ENCODE assay signal across 8 mouse cellular contexts in genomic region chr3:115596523-115596922, GRCm38 (mm10).
DNase-seq lines count a peak whose midpoint lies in the region; ATAC-seq lines count a peak whose summit lies in the region.

No protein-coding gene starts in this region.

- H3K9ac ChIP-seq in liver, embryonic 12.5 days, result no peak overlapping the region

- H3K4me1 ChIP-seq in liver, embryonic 12.5 days, result no peaks in the 10 kb centered on the region

- no peaks in the 10 kb centered on the region for H3K9me3 ChIP-seq in liver, embryonic 12.5 days (replicated peaks)

- H3K36me3 ChIP-seq in liver, embryonic 12.5 days, result no peaks in the 10 kb centered on the region

- H3K4me2 ChIP-seq in liver, embryonic 12.5 days, result no peak overlapping the region

- WGBS in liver, embryonic 12.5 days (ENCODE audit: insufficient replicate concordance), result 9% methylated on average over 6 of the region's 6 CpGs

- DNase-seq in A20 (ENCODE audit: low read depth, low spot score) (peak; percentile 77), R1 (ENCODE audit: low read depth, low spot score) (peak; percentile 88)
- peak; percentile 77 to 82 for DNase-seq in cerebellum, postnatal 14 days
- peak; percentile 76 for DNase-seq in kidney, adult 9 months
- peak; percentile 9 for DNase-seq in ovary, adult 18-20 months (ENCODE audit: low spot score)
- peak; percentile 69 to 78 for DNase-seq in thymus, postnatal 36 days

- peak; percentile 97 for ATAC-seq in granulocyte monocyte progenitor cell, adult 5-6 weeks (replicated peaks; ENCODE audit: poor library complexity, severe bottlenecking)
- peak; percentile 79 for ATAC-seq in liver, embryonic 12.5 days

- H3K27me3 ChIP-seq in liver, embryonic 12.5 days (replicated peaks), result no peaks in the 10 kb centered on the region

- H3K4me3 ChIP-seq in liver, embryonic 12.5 days, result no peak overlapping the region

- H3K27ac ChIP-seq in liver, embryonic 12.5 days, result no peak overlapping the region

Comparison
In these comparisons a context has a peak if more than half of its experiments do, and no peak if none do; other contexts are left out.
1. DNase-seq: peak in every context shown above with its lines; median percentile 88 in R1; 80 in cerebellum, postnatal 14 days; 77 in A20; 76 in kidney, adult 9 months; 74 in thymus, postnatal 36 days; 9 in ovary, adult 18-20 months.